Mouse (Mus musculus): ENCODE data around the gene Adad2. TPM values are rescaled to one million over a fixed set of nuclear protein-coding genes. Genes with fewer than 3 reads are reported as not detected.

The Adad2 gene
- total RNA-seq, 2 experiments from 2014 or later, result not detected

GRCm38 (mm10) chr8:119636766-119637165 lies 24.2 kb downstream of the Adad2 start:
- ATAC-seq (replicated peaks; ENCODE audit: low FRiP score, poor library complexity, severe bottlenecking), result no peak

- ATAC-seq (replicated peaks; ENCODE audit: low FRiP score, poor library complexity, severe bottlenecking), result no peak
Observed at GRCm38 (mm10) chr8:119637381-119637780, 24.8 kb downstream of the Adad2 start.

- no peak for ATAC-seq (replicated peaks; ENCODE audit: low FRiP score, poor library complexity, severe bottlenecking)
Observed at GRCm38 (mm10) chr8:119638261-119638660, 25.7 kb downstream of the Adad2 start.

- ATAC-seq (replicated peaks; ENCODE audit: low FRiP score, poor library complexity, severe bottlenecking), result no peak
Observed at GRCm38 (mm10) chr8:119639798-119640197, 27.3 kb downstream of the Adad2 start.

GRCm38 (mm10) chr8:119641058-119641457 lies 28.5 kb downstream of the Adad2 start:
- ATAC-seq (replicated peaks; ENCODE audit: low FRiP score, poor library complexity, severe bottlenecking), result no peak

- no peak for ATAC-seq (replicated peaks; ENCODE audit: low FRiP score, poor library complexity, severe bottlenecking)
Observed at GRCm38 (mm10) chr8:119642960-119643359, 30.4 kb downstream of the Adad2 start.

- ATAC-seq (replicated peaks; ENCODE audit: low FRiP score, poor library complexity, severe bottlenecking), result no peak
Observed at GRCm38 (mm10) chr8:119644429-119644960, 31.9 kb downstream of the Adad2 start.

GRCm38 (mm10) chr8:119644981-119645597 lies 32.5 kb downstream of the Adad2 start:
- no peak for ATAC-seq (replicated peaks; ENCODE audit: low FRiP score, poor library complexity, severe bottlenecking)

GRCm38 (mm10) chr8:119646197-119646596 lies 33.6 kb downstream of the Adad2 start:
- ATAC-seq (replicated peaks; ENCODE audit: low FRiP score, poor library complexity, severe bottlenecking), result no peak

- no peak for ATAC-seq (replicated peaks; ENCODE audit: low FRiP score, poor library complexity, severe bottlenecking)
Observed at GRCm38 (mm10) chr8:119646846-119647245, 34.3 kb downstream of the Adad2 start.

- ATAC-seq (replicated peaks; ENCODE audit: low FRiP score, poor library complexity, severe bottlenecking), result no peak
Observed at GRCm38 (mm10) chr8:119651324-119651723, 38.8 kb downstream of the Adad2 start.

- no peak for ATAC-seq (replicated peaks; ENCODE audit: low FRiP score, poor library complexity, severe bottlenecking)
Observed at GRCm38 (mm10) chr8:119656709-119657464, 44.3 kb downstream of the Adad2 start.

GRCm38 (mm10) chr8:119661081-119661480 lies 48.5 kb downstream of the Adad2 start:
- no peak for ATAC-seq (replicated peaks; ENCODE audit: low FRiP score, poor library complexity, severe bottlenecking)

- ATAC-seq (replicated peaks; ENCODE audit: low FRiP score, poor library complexity, severe bottlenecking), result no peak
Observed at GRCm38 (mm10) chr8:119661892-119662291, 49.3 kb downstream of the Adad2 start.

GRCm38 (mm10) chr8:119663440-119663839 lies 50.9 kb downstream of the Adad2 start:
- ATAC-seq (replicated peaks; ENCODE audit: low FRiP score, poor library complexity, severe bottlenecking), result no peak

- no peak for ATAC-seq (replicated peaks; ENCODE audit: low FRiP score, poor library complexity, severe bottlenecking)
Observed at GRCm38 (mm10) chr8:119665270-119665669, 52.7 kb downstream of the Adad2 start.

Other genes with a start within 250 kb of the Adad2 start
- 2.7 TPM in 1 of 2 replicates, not detected in the other for gene Mlycd, start 217.9 kb upstream of the Adad2 start, total RNA-seq (2015; ENCODE audit: low replicate concordance)
- 1.3 and 1.8 TPM in 2 replicates for gene Mlycd, start 217.9 kb upstream of the Adad2 start, total RNA-seq (2017; ENCODE audit: low replicate concordance)
- gene Osgin1, start 178.6 kb upstream of the Adad2 start, total RNA-seq (2015; ENCODE audit: low replicate concordance), result 1.7 TPM in 2 replicates
- gene Osgin1, start 178.6 kb upstream of the Adad2 start, total RNA-seq (2017; ENCODE audit: low replicate concordance), result 0.70 and 0.94 TPM in 2 replicates
- gene Necab2, start 166.0 kb upstream of the Adad2 start, total RNA-seq (2015; ENCODE audit: low replicate concordance), result not detected in 2 replicates
- gene Necab2, start 166.0 kb upstream of the Adad2 start, total RNA-seq (2017; ENCODE audit: low replicate concordance), result not detected in 2 replicates
- gene Slc38a8, start 111.0 kb upstream of the Adad2 start, total RNA-seq (2015; ENCODE audit: low replicate concordance), result not detected in 2 replicates
- gene Slc38a8, start 111.0 kb upstream of the Adad2 start, total RNA-seq (2017; ENCODE audit: low replicate concordance), result not detected in 2 replicates
- 36.1 and 41.0 TPM in 2 replicates for gene Mbtps1, start 54.0 kb upstream of the Adad2 start, total RNA-seq (2015; ENCODE audit: low replicate concordance)
- 43.0 and 68.2 TPM in 2 replicates for gene Mbtps1, start 54.0 kb upstream of the Adad2 start, total RNA-seq (2017; ENCODE audit: low replicate concordance)
- 2.3 and 7.9 TPM in 2 replicates for gene Hsdl1, start 37.6 kb upstream of the Adad2 start, total RNA-seq (2015; ENCODE audit: low replicate concordance)
- gene Hsdl1, start 37.6 kb upstream of the Adad2 start, total RNA-seq (2017; ENCODE audit: low replicate concordance), result 9.9 and 12.0 TPM in 2 replicates
- gene Dnaaf1, start 37.5 kb upstream of the Adad2 start, total RNA-seq (2015; ENCODE audit: low replicate concordance), result not detected in 2 replicates
- gene Dnaaf1, start 37.5 kb upstream of the Adad2 start, total RNA-seq (2017; ENCODE audit: low replicate concordance), result not detected in 2 replicates
- 2.5 and 8.3 TPM in 2 replicates for gene Taf1c, start 7.5 kb upstream of the Adad2 start, total RNA-seq (2015; ENCODE audit: low replicate concordance)
- gene Taf1c, start 7.5 kb upstream of the Adad2 start, total RNA-seq (2017; ENCODE audit: low replicate concordance), result 2.5 and 3.7 TPM in 2 replicates
- not detected in 2 replicates for gene Kcng4, start 22.9 kb downstream of the Adad2 start, total RNA-seq (2015; ENCODE audit: low replicate concordance)
- gene Kcng4, start 22.9 kb downstream of the Adad2 start, total RNA-seq (2017; ENCODE audit: low replicate concordance), result not detected in 2 replicates
- not detected in 2 replicates for gene Wfdc1, start 53.6 kb downstream of the Adad2 start, total RNA-seq (2015; ENCODE audit: low replicate concordance)
- gene Wfdc1, start 53.6 kb downstream of the Adad2 start, total RNA-seq (2017; ENCODE audit: low replicate concordance), result not detected in 2 replicates
- not detected in 2 replicates for gene Atp2c2, start 87.3 kb downstream of the Adad2 start, total RNA-seq (2015; ENCODE audit: low replicate concordance)
- not detected in 2 replicates for gene Atp2c2, start 87.3 kb downstream of the Adad2 start, total RNA-seq (2017; ENCODE audit: low replicate concordance)
- 0.42 and 1.3 TPM in 2 replicates for gene Tldc1, start 165.7 kb downstream of the Adad2 start, total RNA-seq (2015; ENCODE audit: low replicate concordance)
- 1.4 TPM in 1 of 2 replicates, not detected in the other for gene Tldc1, start 165.7 kb downstream of the Adad2 start, total RNA-seq (2017; ENCODE audit: low replicate concordance)
- 95.5 and 123 TPM in 2 replicates for gene Cotl1, start 227.8 kb downstream of the Adad2 start, total RNA-seq (2015; ENCODE audit: low replicate concordance)
- 51.2 and 98.1 TPM in 2 replicates for gene Cotl1, start 227.8 kb downstream of the Adad2 start, total RNA-seq (2017; ENCODE audit: low replicate concordance)
- 2.3 and 2.5 TPM in 2 replicates for gene Klhl36, start 249.5 kb downstream of the Adad2 start, total RNA-seq (2015; ENCODE audit: low replicate concordance)
- 1.6 and 5.2 TPM in 2 replicates for gene Klhl36, start 249.5 kb downstream of the Adad2 start, total RNA-seq (2017; ENCODE audit: low replicate concordance)

All from erythroblast, adult 5-6 weeks (primary cell).